Mouse (Mus musculus) embryo, embryonic 10.5 days (tissue): ENCODE data around the gene Serf2.

Source experiments
- DNase-seq: peaks from one replicate; pipeline ENCODE4 v3.0.0-alpha.2; 2015; ENCODE audit warnings: low spot score

The Serf2 gene

GRCm38 (mm10) chr2:121448739-121449535, at the start of gene Serf2:
Gene Serf2, plus strand, starts transcription at chr2:121449195.
- peak; percentile 99 for DNase-seq

GRCm38 (mm10) chr2:121403296-121403695, 45.7 kb upstream of the Serf2 start:
- DNase-seq, result no peak

- peak; percentile 45 for DNase-seq
Measured at GRCm38 (mm10) chr2:121408160-121408559, 40.8 kb upstream of the Serf2 start.

- no peak for DNase-seq
Measured at GRCm38 (mm10) chr2:121412843-121413386, 36.1 kb upstream of the Serf2 start.

- peak; percentile 97 for DNase-seq
Measured at GRCm38 (mm10) chr2:121413387-121414042, 35.5 kb upstream of the Serf2 start, which contains the start of the genes Pdia3 and Catsper2. Gene Pdia3, plus strand, starts transcription at chr2:121413775. Gene Catsper2, minus strand, starts transcription at chr2:121413792.

- peak; percentile 64 for DNase-seq
Measured at GRCm38 (mm10) chr2:121414139-121414685, 34.8 kb upstream of the Serf2 start.

- DNase-seq, result no peak
Measured at GRCm38 (mm10) chr2:121415103-121415502, 33.9 kb upstream of the Serf2 start.

- DNase-seq, result no peak
Measured at GRCm38 (mm10) chr2:121415591-121415990, 33.4 kb upstream of the Serf2 start.

- no peak for DNase-seq
Measured at GRCm38 (mm10) chr2:121416356-121416755, 32.6 kb upstream of the Serf2 start.

- DNase-seq, result no peak
Measured at GRCm38 (mm10) chr2:121418476-121418875, 30.5 kb upstream of the Serf2 start.

- no peak for DNase-seq
Measured at GRCm38 (mm10) chr2:121423166-121423565, 25.8 kb upstream of the Serf2 start.

GRCm38 (mm10) chr2:121425890-121426289, 23.1 kb upstream of the Serf2 start:
- no peak for DNase-seq

- peak; percentile 58 for DNase-seq
Measured at GRCm38 (mm10) chr2:121434854-121435253, 14.1 kb upstream of the Serf2 start.

- no peak for DNase-seq
Measured at GRCm38 (mm10) chr2:121439746-121440145, 9.2 kb upstream of the Serf2 start.

GRCm38 (mm10) chr2:121440834-121441605, 8.0 kb upstream of the Serf2 start:
- DNase-seq, result no peak

- DNase-seq, result no peak
Measured at GRCm38 (mm10) chr2:121441800-121442199, 7.2 kb upstream of the Serf2 start.

GRCm38 (mm10) chr2:121442259-121443067, 6.5 kb upstream of the Serf2 start:
- peak; percentile 70 for DNase-seq

GRCm38 (mm10) chr2:121443068-121443349, 6.0 kb upstream of the Serf2 start:
- no peak for DNase-seq

GRCm38 (mm10) chr2:121444178-121444577, 4.8 kb upstream of the Serf2 start, which contains the start of gene Ell3:
Gene Ell3, minus strand, starts transcription at chr2:121444278.
- no peak for DNase-seq

GRCm38 (mm10) chr2:121445117-121445516, 3.9 kb upstream of the Serf2 start:
- DNase-seq, result no peak

- no peak for DNase-seq
Measured at GRCm38 (mm10) chr2:121446506-121446905, 2.5 kb upstream of the Serf2 start.
